Mouse (Mus musculus): ENCODE data around the gene Prune2.

DNA sequence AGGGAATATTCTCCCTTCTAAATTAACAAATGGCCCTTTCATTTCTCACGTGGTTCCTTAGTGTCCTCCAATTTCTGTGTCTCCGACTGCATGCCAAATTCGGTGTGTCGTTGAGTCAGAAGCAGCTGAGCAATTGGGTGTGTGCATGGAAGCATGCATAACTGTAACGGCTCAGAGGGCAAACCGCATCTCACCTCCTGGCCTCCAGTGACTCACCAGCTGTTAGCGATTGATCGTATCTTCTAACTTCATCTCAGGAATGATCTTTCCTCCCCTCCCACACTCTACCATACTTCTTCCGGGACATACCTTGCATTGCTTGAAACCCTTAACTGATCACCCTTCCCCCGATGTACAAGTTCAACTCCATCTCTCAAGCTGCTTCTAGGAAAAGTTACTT is 300.9 kb downstream of the Prune2 start:
- TF ChIP-seq CTCF (IDR thresholded peaks at IDR 0.05; ENCODE audit: control insufficient read depth, insufficient read depth, low read length): no peak
- TF ChIP-seq POLR2A (IDR thresholded peaks at IDR 0.05; ENCODE audit: borderline replicate concordance, control insufficient read depth, low read depth, low read length): no peak

All from bone marrow, adult 2 months (tissue).